Mouse (Mus musculus) small intestine, adult 2 months (tissue): ENCODE measurements around the gene Rft1. TPM values are rescaled to one million over a fixed set of nuclear protein-coding genes. Genes with fewer than 3 reads are reported as not detected.
A peak's percentile ranks its signal among the peaks of the same experiment; 100 is the strongest.

ENCODE experiments used
- H3K27ac ChIP-seq: fragments of 200-500 bp; 2 replicates; pipeline ENCODE4 v1.5.1; 2012; ENCODE audit warnings: low read depth, low read length, control low read depth, inconsistent platforms; ENCODE audit not compliant: insufficient read depth
- H3K27me3 ChIP-seq: fragments of 200-500 bp; 2 replicates; pipeline ENCODE4 v1.6.1; 2012; ENCODE audit warnings: mild to moderate bottlenecking, moderate library complexity, low read length, inconsistent platforms; ENCODE audit not compliant: control insufficient read depth, insufficient read depth
- H3K36me3 ChIP-seq: fragments of 200-500 bp; 2 replicates; pipeline ENCODE4 v1.6.1; 2012; ENCODE audit warnings: mild to moderate bottlenecking, low read length, control low read depth, inconsistent platforms; ENCODE audit not compliant: control insufficient read depth, insufficient read depth
- H3K4me1 ChIP-seq: fragments of 200-500 bp; 2 replicates; pipeline ENCODE4 v1.6.1; 2012; ENCODE audit warnings: low read length, inconsistent platforms, mixed read lengths; ENCODE audit not compliant: control insufficient read depth, insufficient read depth, insufficient read length
- H3K4me3 ChIP-seq: fragments of 200-500 bp; 2 replicates; pipeline ENCODE4 v1.5.1; 2012; ENCODE audit warnings: low read depth, mild to moderate bottlenecking, control low read depth, inconsistent platforms, low read length, moderate library complexity
- CTCF ChIP-seq: fragments of 200-500 bp; IDR thresholded peaks from 2 replicates; pipeline ENCODE4 v1.5.1; 2012; ENCODE audit warnings: low read depth, mild to moderate bottlenecking, control low read depth, inconsistent platforms, low read length, moderate library complexity, mixed read lengths; ENCODE audit not compliant: insufficient replicate concordance, insufficient read length; ENCODE audit errors: extremely low read depth
- POLR2A ChIP-seq: fragments of 200-500 bp; IDR thresholded peaks from 2 replicates; pipeline ENCODE4 v1.6.1; 2012; ENCODE audit warnings: low read depth, mild to moderate bottlenecking, control low read depth, inconsistent platforms, low read length, moderate library complexity
- WGBS: fragments of 180-500 bp; shearing (Covaris S2); methylation state at CpG from one replicate; pipeline ENCODE4 v1.1.7; 2018; 5-methylcytosine and 5-hydroxymethylcytosine counted together
- polyA plus RNA-seq: library from polyadenylated mRNA; depleted of rRNA; stranded (reverse); fragments of >200 nt; gene quantifications from 2 replicates; pipeline ENCODE4 v1.2.3, GENCODE M21; 2012; rRNA removed

The Rft1 gene
- polyA plus RNA-seq, result 3.9 and 5.6 TPM in 2 replicates

GRCm38 (mm10) chr14:30653943-30654659, at the start of gene Rft1:
Rft1 (plus strand) TSS chr14:30654360.
- Histone ChIP-seq H3K27ac (peak within 1 kb of the TSS; percentile 37), H3K36me3 (peaks cover 5% of the 10 kb centered on the region), H3K4me3 (peak within 1 kb of the TSS; percentile 72), H3K4me1 (peaks cover 6% of the 10 kb centered on the region; the same call in 1 of the 2 replicates), H3K27me3 (no peaks in the 10 kb centered on the region)
- TF ChIP-seq CTCF (no peak), POLR2A (peak; percentile 89)
- 2% methylated on average over 38 of the region's 38 CpGs for WGBS

GRCm38 (mm10) chr14:30606817-30607216, 47.3 kb upstream of the Rft1 start:
- WGBS, result 86% methylated on average over 5 of the region's 5 CpGs
- peaks cover 10% of the 10 kb centered on the region for H3K4me1 ChIP-seq
- H3K27me3 ChIP-seq, result no peaks in the 10 kb centered on the region
- no peak overlapping the region for H3K27ac ChIP-seq
- peaks cover 61% of the 10 kb centered on the region for H3K36me3 ChIP-seq
- no peak overlapping the region for H3K4me3 ChIP-seq
- TF ChIP-seq CTCF, result no peak
- TF ChIP-seq POLR2A, result no peak

- TF ChIP-seq POLR2A (no peak), CTCF (no peak)
- no peaks in the 10 kb centered on the region for H3K27me3 ChIP-seq
- H3K27ac ChIP-seq, result peak overlapping the region; percentile 67
- WGBS, result 58% methylated on average over 4 of the region's 4 CpGs
- peaks cover 19% of the 10 kb centered on the region for H3K4me1 ChIP-seq
- peaks cover 52% of the 10 kb centered on the region for H3K36me3 ChIP-seq
- H3K4me3 ChIP-seq, result no peak overlapping the region
These were observed 46.5 kb upstream of the Rft1 start for GRCm38 (mm10) chr14:30607696-30608095.

GRCm38 (mm10) chr14:30608176-30608575, 46.0 kb upstream of the Rft1 start:
- Histone ChIP-seq H3K4me1 (peaks cover 23% of the 10 kb centered on the region), H3K36me3 (peaks cover 50% of the 10 kb centered on the region), H3K4me3 (no peak overlapping the region), H3K27ac (peak overlapping the region; percentile 67), H3K27me3 (no peaks in the 10 kb centered on the region)
- 35% methylated on average over 6 of the region's 6 CpGs for WGBS
- no peak for TF ChIP-seq CTCF
- no peak for TF ChIP-seq POLR2A

GRCm38 (mm10) chr14:30609499-30609898, 44.7 kb upstream of the Rft1 start:
- Histone ChIP-seq H3K27me3 (no peaks in the 10 kb centered on the region), H3K36me3 (peaks cover 43% of the 10 kb centered on the region), H3K27ac (no peak overlapping the region), H3K4me3 (no peak overlapping the region), H3K4me1 (peaks cover 32% of the 10 kb centered on the region)
- 85% methylated on average over 3 of the region's 3 CpGs for WGBS
- no peak for TF ChIP-seq CTCF
- TF ChIP-seq POLR2A, result no peak

GRCm38 (mm10) chr14:30610304-30610703, 43.9 kb upstream of the Rft1 start:
- H3K4me3 ChIP-seq, result no peak overlapping the region
- no peak overlapping the region for H3K27ac ChIP-seq
- H3K36me3 ChIP-seq, result peaks cover 41% of the 10 kb centered on the region
- TF ChIP-seq CTCF (no peak), POLR2A (no peak)
- WGBS, result 77% methylated on average over 2 of the region's 2 CpGs
- no peaks in the 10 kb centered on the region for H3K27me3 ChIP-seq
- H3K4me1 ChIP-seq, result peaks cover 37% of the 10 kb centered on the region

- Histone ChIP-seq H3K4me3 (no peak overlapping the region), H3K4me1 (peaks cover 38% of the 10 kb centered on the region), H3K36me3 (peaks cover 35% of the 10 kb centered on the region), H3K27me3 (no peaks in the 10 kb centered on the region), H3K27ac (no peak overlapping the region)
- TF ChIP-seq CTCF, result no peak
- no peak for TF ChIP-seq POLR2A
- 89% methylated on average over 3 of the region's 3 CpGs for WGBS
These were observed 43.2 kb upstream of the Rft1 start for GRCm38 (mm10) chr14:30610940-30611339.
